Mouse (Mus musculus) forebrain, embryonic 16.5 days (tissue): ENCODE data around the gene Elobl. TPM values are rescaled to one million over a fixed set of nuclear protein-coding genes. Genes with fewer than 3 reads are reported as not detected.

ENCODE experiments used
- ATAC-seq: fragments of 200-750 bp; cut with Nextera tagmentation; 2 replicates; pipeline ENCODE4 v1.8.0; 2017; ENCODE audit warnings: mild to moderate bottlenecking, moderate library complexity
- H3K27ac ChIP-seq: fragments of 300-500 bp; sonication (generic); 2 replicates; pipeline ENCODE4 v1.5.1; 2014; ENCODE audit warnings: low read length, control low read depth
- H3K27me3 ChIP-seq: fragments of 300-500 bp; sonication (generic); replicated peaks from 2 replicates; pipeline ENCODE4 v1.6.1; 2014; ENCODE audit warnings: low read length; ENCODE audit not compliant: control insufficient read depth, insufficient read depth
- H3K36me3 ChIP-seq: fragments of 300-500 bp; sonication (generic); 2 replicates; pipeline ENCODE4 v1.6.1; 2014; ENCODE audit not compliant: control insufficient read depth, insufficient read depth
- H3K4me1 ChIP-seq: fragments of 300-500 bp; sonication (generic); replicated peaks from 2 replicates; pipeline ENCODE4 v1.6.1; 2014; ENCODE audit warnings: low read length; ENCODE audit not compliant: control insufficient read depth, insufficient read depth
- H3K4me2 ChIP-seq: fragments of 300-500 bp; sonication (generic); 2 replicates; pipeline ENCODE4 v1.6.1; 2014; ENCODE audit warnings: mild to moderate bottlenecking, low read length, control low read depth
- H3K4me3 ChIP-seq: fragments of 300-500 bp; sonication (generic); replicated peaks from 2 replicates; pipeline ENCODE4 v1.5.1; 2014; ENCODE audit warnings: mild to moderate bottlenecking, low read length, control low read depth
- H3K9ac ChIP-seq: fragments of 300-500 bp; sonication (generic); replicated peaks from 2 replicates; pipeline ENCODE4 v1.6.1; 2014; ENCODE audit warnings: low read depth, low read length, control low read depth
- H3K9me3 ChIP-seq: fragments of 300-500 bp; sonication (generic); 2 replicates; pipeline ENCODE4 v1.6.1; 2016; ENCODE audit warnings: low read length; ENCODE audit not compliant: control insufficient read depth
- WGBS: fragments of 180-500 bp; shearing (Covaris S2); extraction: QIAGEN DNeasy Blood & Tissue Kit; methylation state at CpG from one replicate; pipeline ENCODE4 v1.1.7; 2014; 5-methylcytosine and 5-hydroxymethylcytosine counted together
- polyA plus RNA-seq: library from polyadenylated mRNA; unstranded; fragments of >200 nt; fragmentation: Nextera tagmentation; extraction: Ambion mirVana; gene quantifications from 2 replicates; pipeline ENCODE4 v1.2.1, GENCODE M21; 2015

Elobl gene
- polyA plus RNA-seq, 1 experiment from 2014 or later: not detected

GRCm38 (mm10) chr11:88973776-88974701 lies 7.3 kb upstream of the Elobl start:
- Histone ChIP-seq H3K36me3 (no peaks in the 10 kb centered on the region), H3K27ac (peak overlapping the region; percentile 83), H3K9me3 (no peaks in the 10 kb centered on the region), H3K4me1 (peaks cover 14% of the 10 kb centered on the region), H3K4me3 (peak overlapping the region; percentile 73), H3K4me2 (peak overlapping the region; percentile 65), H3K27me3 (no peaks in the 10 kb centered on the region), H3K9ac (peak overlapping the region; percentile 82)
- ATAC-seq: peak; percentile 92
- WGBS: under 1% methylated on average over 54 of the region's 62 CpGs

- no peak within 1 kb of the TSS for H3K4me2 ChIP-seq
- no peak within 1 kb of the TSS for H3K9ac ChIP-seq
- 42% methylated on average over 2 of the region's 2 CpGs for WGBS
- H3K9me3 ChIP-seq: no peaks in the 10 kb centered on the region
- H3K4me1 ChIP-seq: peaks cover 7% of the 10 kb centered on the region; the same call in 1 of the 2 replicates
- no peak for ATAC-seq
- H3K36me3 ChIP-seq: no peaks in the 10 kb centered on the region
- H3K4me3 ChIP-seq: no peak within 1 kb of the TSS
- H3K27me3 ChIP-seq: no peaks in the 10 kb centered on the region
- H3K27ac ChIP-seq: no peak within 1 kb of the TSS
Observed at GRCm38 (mm10) chr11:88970202-88970732, 3.5 kb upstream of the Elobl start, which contains the start of gene Coil. TSS of gene Coil (plus strand) at chr11:88970252.

- no peak overlapping the region for H3K4me3 ChIP-seq
- H3K4me1 ChIP-seq: no peaks in the 10 kb centered on the region
- H3K36me3 ChIP-seq: no peaks in the 10 kb centered on the region
- no peaks in the 10 kb centered on the region for H3K27me3 ChIP-seq
- WGBS: 85% methylated on average over 3 of the region's 3 CpGs
- no peaks in the 10 kb centered on the region for H3K9me3 ChIP-seq
- no peak overlapping the region for H3K4me2 ChIP-seq
- no peak overlapping the region for H3K9ac ChIP-seq
- no peak for ATAC-seq
- no peak overlapping the region for H3K27ac ChIP-seq
Observed at GRCm38 (mm10) chr11:88958851-88959250, 7.9 kb downstream of the Elobl start.

GRCm38 (mm10) chr11:88955217-88955969 lies 11.3 kb downstream of the Elobl start, which contains the start of gene Scpep1:
TSS of gene Scpep1 (minus strand) at chr11:88955465.
- H3K27ac ChIP-seq: peak within 1 kb of the TSS; percentile 53; the same call in 1 of the 2 replicates
- H3K9ac ChIP-seq: peak within 1 kb of the TSS; percentile 55
- ATAC-seq: peak; percentile 99
- WGBS: 5% methylated on average over 34 of the region's 34 CpGs
- H3K36me3 ChIP-seq: no peaks in the 10 kb centered on the region; the same call in 1 of the 2 replicates
- H3K27me3 ChIP-seq: no peaks in the 10 kb centered on the region
- no peaks in the 10 kb centered on the region for H3K4me1 ChIP-seq
- H3K4me2 ChIP-seq: peak within 1 kb of the TSS; percentile 63
- H3K4me3 ChIP-seq: peak within 1 kb of the TSS; percentile 61
- no peaks in the 10 kb centered on the region for H3K9me3 ChIP-seq

- Histone ChIP-seq H3K4me2 (peak overlapping the region; percentile 63), H3K27me3 (no peaks in the 10 kb centered on the region), H3K9me3 (no peaks in the 10 kb centered on the region), H3K9ac (peak overlapping the region; percentile 55), H3K36me3 (no peaks in the 10 kb centered on the region; the same call in 1 of the 2 replicates), H3K4me3 (peak overlapping the region; percentile 61), H3K27ac (peak overlapping the region; percentile 53; the same call in 1 of the 2 replicates), H3K4me1 (no peaks in the 10 kb centered on the region)
- peak; percentile 54 for ATAC-seq
- under 1% methylated on average over 4 of the region's 4 CpGs for WGBS
Observed at GRCm38 (mm10) chr11:88954803-88955202, 11.9 kb downstream of the Elobl start.

GRCm38 (mm10) chr11:88953582-88953981 lies 13.1 kb downstream of the Elobl start:
- no peaks in the 10 kb centered on the region for H3K4me1 ChIP-seq
- ATAC-seq: no peak

GRCm38 (mm10) chr11:88952117-88952516 lies 14.6 kb downstream of the Elobl start:
- no peaks in the 10 kb centered on the region for H3K4me1 ChIP-seq
- H3K4me2 ChIP-seq: no peak overlapping the region
- no peaks in the 10 kb centered on the region for H3K27me3 ChIP-seq
- H3K27ac ChIP-seq: no peak overlapping the region
- no peak overlapping the region for H3K4me3 ChIP-seq
- WGBS: 98% methylated on average over 5 of the region's 5 CpGs
- H3K36me3 ChIP-seq: no peaks in the 10 kb centered on the region; the same call in 1 of the 2 replicates
- H3K9ac ChIP-seq: no peak overlapping the region
- no peak for ATAC-seq
- H3K9me3 ChIP-seq: no peaks in the 10 kb centered on the region

More at GRCm38 (mm10) chr11:88953582-88953981, 13.1 kb downstream of the Elobl start:
- H3K4me3 ChIP-seq: no peak overlapping the region
- no peaks in the 10 kb centered on the region for H3K9me3 ChIP-seq
- H3K27me3 ChIP-seq: no peaks in the 10 kb centered on the region
- H3K27ac ChIP-seq: no peak overlapping the region
- H3K4me2 ChIP-seq: no peak overlapping the region
- 98% methylated on average over 3 of the region's 3 CpGs for WGBS
- no peak overlapping the region for H3K9ac ChIP-seq
- H3K36me3 ChIP-seq: no peaks in the 10 kb centered on the region; the same call in 1 of the 2 replicates

GRCm38 (mm10) chr11:88951576-88951975 lies 15.2 kb downstream of the Elobl start:
- 97% methylated on average over 2 of the region's 2 CpGs for WGBS
- Histone ChIP-seq H3K9me3 (no peaks in the 10 kb centered on the region), H3K4me3 (no peak overlapping the region), H3K4me1 (no peaks in the 10 kb centered on the region), H3K4me2 (no peak overlapping the region), H3K27ac (no peak overlapping the region), H3K9ac (no peak overlapping the region), H3K27me3 (no peaks in the 10 kb centered on the region), H3K36me3 (peaks cover 3% of the 10 kb centered on the region; the same call in 1 of the 2 replicates)
- no peak for ATAC-seq
